Mouse (Mus musculus): ENCODE results near the gene Krt7.

GRCm38 (mm10) chr15:101364891-101365671 lies 45.8 kb upstream of the Krt7 start:
- TF ChIP-seq MAFK (IDR thresholded peaks at IDR 0.05; ENCODE audit: insufficient read depth, low read depth, low read length), result no peak
- no peak for TF ChIP-seq ZC3H11A (IDR thresholded peaks at IDR 0.05; ENCODE audit: borderline replicate concordance, low read depth, low read length)
- TF ChIP-seq CHD2 (IDR thresholded peaks at IDR 0.05; ENCODE audit: low read depth, low read length), result no peak
- TF ChIP-seq HCFC1 (IDR thresholded peaks at IDR 0.05; ENCODE audit: borderline replicate concordance, insufficient read depth, low read length), result no peak
